Mouse (Mus musculus): ENCODE data around the gene Catsperd. TPM values are rescaled to one million over a fixed set of nuclear protein-coding genes. Genes with fewer than 3 reads are reported as not detected.
A peak's percentile ranks its signal among the peaks of the same experiment; 100 is the strongest.

The Catsperd gene
- polyA plus RNA-seq, 1 experiment from 2014 or later: 0.78 TPM

DNA sequence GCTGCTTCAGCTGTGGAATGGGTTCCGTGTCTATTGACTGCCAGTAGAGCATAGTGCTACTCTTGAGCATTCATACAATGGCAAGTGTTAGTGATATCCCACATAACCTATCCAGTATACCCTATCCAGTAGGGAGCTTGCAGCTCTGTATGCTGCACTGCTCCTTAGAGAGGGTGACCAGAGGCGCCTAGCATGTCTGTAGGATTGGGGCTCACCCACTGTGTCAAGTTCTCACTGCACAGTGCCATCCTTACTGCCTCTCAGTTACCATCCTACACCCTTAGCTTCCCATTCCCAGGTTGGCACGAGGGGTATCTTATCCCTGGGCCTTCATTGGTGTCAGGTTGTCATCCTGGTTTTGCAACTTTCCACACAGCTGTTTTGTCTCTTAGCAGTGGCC, 23.5 kb upstream of the Catsperd start:
- Histone ChIP-seq H3K27me3 (ENCODE audit: insufficient read depth, low read length) (no peaks in the 10 kb centered on the region), H3K36me3 (ENCODE audit: insufficient read depth, low read length) (peaks cover 73% of the 10 kb centered on the region), H3K9me3 (replicated peaks; ENCODE audit: low read length) (no peaks in the 10 kb centered on the region), H3K4me3 (replicated peaks; ENCODE audit: low read depth, low read length) (no peak overlapping the region), H3K27ac (no peak overlapping the region), H3K9ac (ENCODE audit: low read depth, low read length) (no peak overlapping the region), H3K4me1 (replicated peaks; ENCODE audit: insufficient read depth, low read length) (peaks cover 5% of the 10 kb centered on the region), H3K4me2 (ENCODE audit: low read length) (no peak overlapping the region)
- TF ChIP-seq CTCF (IDR thresholded peaks at IDR 0.05; ENCODE audit: low read depth): no peak
- no peak for DNase-seq (ENCODE audit: low spot score)
- 88% methylated on average over 3 of the region's 3 CpGs for WGBS
- no peak for ATAC-seq (replicated peaks; ENCODE audit: low FRiP score, low read depth)

DNA sequence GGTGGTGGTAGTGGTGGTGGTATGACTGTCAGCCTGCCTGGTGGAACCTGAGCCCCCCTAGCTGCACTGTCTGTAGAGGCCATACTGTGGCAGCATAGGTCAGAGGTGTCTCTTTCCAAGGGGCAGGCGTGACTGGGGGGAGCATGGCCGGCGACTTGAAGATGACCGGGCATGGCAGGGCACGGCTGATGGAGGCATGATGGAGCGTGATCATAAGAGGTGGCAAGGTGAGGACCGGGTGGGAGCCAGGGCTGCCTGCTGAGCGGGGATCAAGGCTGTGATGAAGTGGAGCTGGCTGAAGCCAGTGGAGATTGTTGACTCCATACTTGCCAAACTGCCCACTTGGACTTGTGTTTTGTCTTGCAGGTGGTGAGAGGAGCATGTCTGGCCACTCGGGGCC, 22.5 kb upstream of the Catsperd start:
- no peak for DNase-seq (ENCODE audit: low spot score)
- no peak for TF ChIP-seq CTCF (IDR thresholded peaks at IDR 0.05; ENCODE audit: low read depth)
- Histone ChIP-seq H3K4me1 (replicated peaks; ENCODE audit: insufficient read depth, low read length) (peaks cover 8% of the 10 kb centered on the region), H3K27me3 (ENCODE audit: insufficient read depth, low read length) (no peaks in the 10 kb centered on the region), H3K36me3 (ENCODE audit: insufficient read depth, low read length) (peaks cover 63% of the 10 kb centered on the region), H3K27ac (no peak overlapping the region), H3K9ac (ENCODE audit: low read depth, low read length) (no peak overlapping the region), H3K4me3 (replicated peaks; ENCODE audit: low read depth, low read length) (no peak overlapping the region), H3K9me3 (replicated peaks; ENCODE audit: low read length) (no peaks in the 10 kb centered on the region), H3K4me2 (ENCODE audit: low read length) (no peak overlapping the region)
- WGBS: 84% methylated on average over 9 of the region's 9 CpGs
- ATAC-seq (replicated peaks; ENCODE audit: low FRiP score, low read depth): no peak

DNA sequence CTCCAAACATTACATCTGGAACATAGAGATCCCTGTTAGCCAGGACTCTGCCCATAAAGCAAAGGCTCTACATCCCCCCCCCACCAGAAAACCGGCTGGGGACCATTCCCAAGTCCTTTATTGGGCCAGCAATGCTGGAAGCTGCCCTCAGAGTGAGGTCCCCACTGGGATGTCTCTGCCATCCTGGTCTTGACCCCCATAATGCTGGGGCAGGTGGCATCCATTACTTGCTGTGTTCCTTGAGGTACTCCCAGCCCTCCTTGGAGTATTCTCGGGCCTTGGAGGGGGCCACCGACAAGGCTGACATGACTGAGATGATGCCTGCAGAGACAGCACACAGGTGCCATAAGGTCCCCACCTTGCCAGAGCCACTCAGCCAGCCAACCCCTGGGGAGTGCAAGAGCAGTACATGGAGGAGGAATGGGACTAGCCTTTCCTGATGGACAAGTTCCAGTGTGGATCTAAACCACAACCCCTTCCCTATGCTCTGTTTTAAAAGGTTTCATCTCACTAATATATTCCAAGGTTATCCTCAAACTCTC, 20.4 kb upstream of the Catsperd start:
- Histone ChIP-seq H3K9me3 (replicated peaks; ENCODE audit: low read length) (no peaks in the 10 kb centered on the region), H3K9ac (ENCODE audit: low read depth, low read length) (no peak overlapping the region), H3K4me3 (replicated peaks; ENCODE audit: low read depth, low read length) (no peak overlapping the region), H3K27ac (no peak overlapping the region), H3K4me1 (replicated peaks; ENCODE audit: insufficient read depth, low read length) (peaks cover 12% of the 10 kb centered on the region), H3K4me2 (ENCODE audit: low read length) (no peak overlapping the region), H3K27me3 (ENCODE audit: insufficient read depth, low read length) (no peaks in the 10 kb centered on the region), H3K36me3 (ENCODE audit: insufficient read depth, low read length) (peaks cover 45% of the 10 kb centered on the region)
- TF ChIP-seq CTCF (IDR thresholded peaks at IDR 0.05; ENCODE audit: low read depth): no peak
- WGBS: 63% methylated on average over 3 of the region's 3 CpGs
- ATAC-seq (replicated peaks; ENCODE audit: low FRiP score, low read depth): no peak
- no peak for DNase-seq (ENCODE audit: low spot score)

DNA sequence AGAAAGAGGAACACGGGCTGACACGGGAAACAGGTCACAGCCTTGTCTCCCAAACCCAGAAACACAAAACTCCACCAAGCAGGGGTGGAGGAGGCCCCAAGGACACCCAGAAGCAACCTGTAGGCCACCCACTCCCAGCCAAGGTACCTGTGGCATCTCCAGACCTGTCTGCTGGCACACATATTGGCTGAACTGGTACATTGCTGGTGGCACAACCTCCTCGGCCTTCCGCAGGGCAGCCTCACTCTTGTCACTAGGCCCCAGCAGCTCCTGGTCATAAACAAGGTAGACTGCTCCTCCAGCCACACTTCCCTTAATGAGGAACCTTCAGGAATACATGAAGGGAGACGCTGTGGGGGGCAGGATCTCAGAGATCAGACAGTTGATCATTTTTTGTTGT, 19.2 kb upstream of the Catsperd start:
- Histone ChIP-seq H3K36me3 (ENCODE audit: insufficient read depth, low read length) (peaks cover 34% of the 10 kb centered on the region), H3K27ac (peak overlapping the region; percentile 87), H3K27me3 (ENCODE audit: insufficient read depth, low read length) (no peaks in the 10 kb centered on the region), H3K4me1 (replicated peaks; ENCODE audit: insufficient read depth, low read length) (peaks cover 12% of the 10 kb centered on the region), H3K4me2 (ENCODE audit: low read length) (peak overlapping the region; percentile 82), H3K9ac (ENCODE audit: low read depth, low read length) (peak overlapping the region; percentile 84), H3K4me3 (replicated peaks; ENCODE audit: low read depth, low read length) (peak overlapping the region; percentile 64), H3K9me3 (replicated peaks; ENCODE audit: low read length) (no peaks in the 10 kb centered on the region)
- 34% methylated on average over 5 of the region's 5 CpGs for WGBS
- TF ChIP-seq CTCF (IDR thresholded peaks at IDR 0.05; ENCODE audit: low read depth): no peak
- no peak for DNase-seq (ENCODE audit: low spot score)
- ATAC-seq (replicated peaks; ENCODE audit: low FRiP score, low read depth): no peak

DNA sequence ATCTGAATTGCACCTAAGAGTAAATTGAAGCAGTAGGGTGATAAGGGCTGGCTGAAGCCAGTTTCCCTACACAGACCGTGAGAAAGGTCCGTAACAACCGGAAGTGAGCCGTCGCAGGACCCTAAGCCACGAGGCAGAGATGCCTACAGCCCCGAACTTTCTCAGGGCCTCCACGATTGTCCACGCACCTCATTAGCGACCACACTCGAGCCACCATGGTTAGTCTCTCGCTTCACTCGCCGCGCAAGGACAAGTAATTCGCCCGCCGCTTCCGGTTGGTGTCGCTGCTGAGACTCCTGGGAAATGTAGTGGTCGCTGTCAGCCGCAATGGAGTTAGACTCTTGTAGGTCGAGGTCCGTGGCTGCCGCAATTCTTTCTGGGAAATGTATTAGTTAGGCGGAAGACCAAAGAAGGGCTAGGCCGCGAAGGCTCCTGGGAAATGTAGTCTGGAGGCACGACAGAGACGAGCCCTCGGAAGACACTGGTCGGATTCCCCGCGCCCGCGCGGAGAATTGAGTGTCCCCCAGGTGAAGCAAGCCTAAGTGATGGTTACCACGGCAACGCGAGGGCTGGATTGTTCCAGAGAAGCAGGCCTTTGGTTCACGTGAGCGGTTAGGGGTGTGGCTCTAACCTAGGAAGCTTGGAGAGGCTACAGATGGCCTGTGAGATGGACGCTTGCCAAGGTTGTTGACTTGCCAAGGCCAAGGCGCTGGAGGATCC, 18.3 kb upstream of the Catsperd start, which contains the start of gene 2410015M20Rik:
Gene 2410015M20Rik, minus strand, starts transcription at position 320 of the 720 bp plus-strand sequence.
- Histone ChIP-seq H3K27ac (peak within 1 kb of the TSS; percentile 87), H3K9ac (ENCODE audit: low read depth, low read length) (peak within 1 kb of the TSS; percentile 84), H3K9me3 (replicated peaks; ENCODE audit: low read length) (no peaks in the 10 kb centered on the region), H3K27me3 (ENCODE audit: insufficient read depth, low read length) (no peaks in the 10 kb centered on the region), H3K4me3 (replicated peaks; ENCODE audit: low read depth, low read length) (peak within 1 kb of the TSS; percentile 64), H3K4me2 (ENCODE audit: low read length) (peak within 1 kb of the TSS; percentile 82), H3K4me1 (replicated peaks; ENCODE audit: insufficient read depth, low read length) (peaks cover 16% of the 10 kb centered on the region), H3K36me3 (ENCODE audit: insufficient read depth, low read length) (peaks cover 25% of the 10 kb centered on the region)
- peak; percentile 81 for ATAC-seq (replicated peaks; ENCODE audit: low FRiP score, low read depth)
- TF ChIP-seq CTCF (IDR thresholded peaks at IDR 0.05; ENCODE audit: low read depth): peak; percentile 80
- peak; percentile 100 for DNase-seq (ENCODE audit: low spot score)
- WGBS: under 1% methylated on average over 44 of the region's 44 CpGs

DNA sequence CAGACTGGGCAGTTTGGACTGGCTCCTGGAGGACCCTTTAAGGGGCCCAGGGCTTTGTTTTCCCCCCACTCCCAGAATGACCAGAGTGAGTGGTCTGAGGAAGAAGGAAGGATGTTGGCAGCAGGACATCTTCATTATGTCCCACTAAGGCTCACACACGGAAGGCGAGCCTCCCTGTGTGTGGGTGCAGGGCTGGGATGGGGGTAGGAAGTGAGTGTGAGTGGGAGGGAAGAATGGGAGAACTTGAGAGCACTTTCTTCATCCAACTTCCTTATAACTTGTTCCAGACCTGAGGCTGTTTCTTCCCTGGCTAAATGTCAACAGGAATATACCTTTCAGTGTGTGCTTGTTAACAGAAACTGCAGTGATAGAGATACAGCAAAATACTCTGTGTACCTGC, 16.6 kb upstream of the Catsperd start:
- no peaks in the 10 kb centered on the region for H3K9me3 ChIP-seq (replicated peaks; ENCODE audit: low read length)
- H3K4me3 ChIP-seq (replicated peaks; ENCODE audit: low read depth, low read length): no peak overlapping the region
- 0 out of 2 replicates have a peak overlapping the region, but pooled peaks have one; percentile 5 for H3K27ac ChIP-seq
- H3K4me2 ChIP-seq (ENCODE audit: low read length): no peak overlapping the region
- WGBS: 56% methylated on average over 2 of the region's 2 CpGs
- ATAC-seq (replicated peaks; ENCODE audit: low FRiP score, low read depth) (no peak), DNase-seq (ENCODE audit: low spot score) (no peak)
- no peaks in the 10 kb centered on the region for H3K27me3 ChIP-seq (ENCODE audit: insufficient read depth, low read length)
- no peak overlapping the region for H3K9ac ChIP-seq (ENCODE audit: low read depth, low read length)
- TF ChIP-seq CTCF (IDR thresholded peaks at IDR 0.05; ENCODE audit: low read depth): no peak
- H3K36me3 ChIP-seq (ENCODE audit: insufficient read depth, low read length): peaks cover 21% of the 10 kb centered on the region; the same call in 1 of the 2 replicates
- peaks cover 19% of the 10 kb centered on the region for H3K4me1 ChIP-seq (replicated peaks; ENCODE audit: insufficient read depth, low read length)
